Mouse (Mus musculus): Measurements from ENCODE around the gene Rpusd3.
A peak's percentile ranks its signal among the peaks of the same experiment; 100 is the strongest.

The Rpusd3 gene

DNA sequence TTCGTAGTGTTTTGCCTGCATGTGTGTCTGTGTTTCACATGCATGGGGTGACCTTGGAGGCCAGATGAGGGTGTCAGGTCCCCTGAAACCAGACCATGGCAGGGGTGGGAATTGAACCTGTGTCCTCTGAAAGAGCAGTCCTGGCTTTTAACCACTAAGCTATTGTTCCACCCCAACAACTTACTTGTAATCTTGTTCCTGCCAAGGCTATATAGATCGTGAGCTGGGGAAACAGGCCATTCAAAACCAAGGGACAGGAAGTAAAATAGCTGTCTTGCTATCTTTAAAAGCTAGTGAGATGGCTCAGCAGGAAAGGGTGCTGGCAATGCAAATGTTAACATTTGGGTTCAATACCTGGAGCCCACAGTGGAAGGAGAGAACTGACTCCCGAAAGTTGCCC, 10.8 kb upstream of the Rpusd3 start:
- DNase-seq (ENCODE audit: low read depth, low spot score), result no peak

DNA sequence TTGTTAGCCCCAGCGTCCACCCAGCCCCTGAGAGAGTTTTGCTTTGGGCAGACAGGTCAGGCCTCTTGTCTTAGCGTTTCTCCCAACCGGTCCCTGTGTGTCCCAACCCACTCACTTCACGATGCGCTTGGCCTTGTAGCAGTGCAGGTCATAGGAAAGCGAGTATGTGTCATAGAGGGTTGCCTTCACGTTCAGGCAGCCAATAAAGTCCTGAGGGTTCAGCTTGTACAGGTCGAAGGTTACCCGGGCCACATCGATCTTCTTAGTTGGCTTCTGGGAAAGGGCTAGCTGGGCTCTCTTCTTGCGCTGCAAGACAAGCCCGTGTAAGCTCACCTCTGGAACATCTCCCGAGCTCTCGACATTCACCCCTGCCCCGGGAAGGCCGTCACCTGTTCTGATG, 8.9 kb upstream of the Rpusd3 start:
- DNase-seq (ENCODE audit: low read depth, low spot score), result no peak

DNA sequence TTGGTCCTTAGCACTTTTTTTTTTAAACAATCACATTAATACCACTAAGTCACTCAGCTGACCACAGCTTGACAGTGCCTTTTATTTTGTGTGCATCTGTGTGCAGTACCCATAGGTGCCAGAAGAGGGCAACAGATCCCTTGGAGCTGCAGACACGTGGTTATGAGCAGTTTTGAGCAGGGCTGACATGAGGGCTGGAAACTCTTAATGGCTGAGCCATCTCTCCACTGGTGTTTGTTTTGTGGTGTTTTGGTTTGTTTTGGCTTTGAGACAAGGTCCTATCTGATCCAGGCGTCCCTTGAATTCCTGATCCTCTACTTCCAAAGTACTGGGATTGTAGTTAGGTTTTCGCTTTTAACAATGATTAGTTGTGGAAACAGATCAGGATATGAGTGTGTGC, 8.3 kb upstream of the Rpusd3 start:
- peak; percentile 93 for DNase-seq (ENCODE audit: low read depth, low spot score)

DNA sequence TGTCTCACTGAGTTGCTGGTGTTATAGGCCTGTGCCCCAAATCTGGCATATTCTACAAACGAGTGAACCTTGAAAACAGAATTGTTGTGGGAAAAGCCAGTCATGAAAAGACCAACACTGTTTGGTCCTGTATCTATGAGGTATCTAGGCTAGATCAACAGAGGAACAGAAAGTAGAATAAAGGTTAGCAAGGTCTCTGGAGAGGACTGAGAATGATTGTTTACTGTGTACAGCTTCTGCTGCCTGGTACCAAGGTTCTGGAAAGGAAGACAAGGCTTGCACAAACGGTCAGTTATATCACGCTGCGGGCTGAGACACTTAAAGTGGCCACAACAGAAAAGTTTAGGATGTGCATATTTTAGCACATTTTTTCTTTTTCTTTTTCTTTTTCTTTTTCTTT, 7.6 kb upstream of the Rpusd3 start:
- DNase-seq (ENCODE audit: low read depth, low spot score), result no peak

DNA sequence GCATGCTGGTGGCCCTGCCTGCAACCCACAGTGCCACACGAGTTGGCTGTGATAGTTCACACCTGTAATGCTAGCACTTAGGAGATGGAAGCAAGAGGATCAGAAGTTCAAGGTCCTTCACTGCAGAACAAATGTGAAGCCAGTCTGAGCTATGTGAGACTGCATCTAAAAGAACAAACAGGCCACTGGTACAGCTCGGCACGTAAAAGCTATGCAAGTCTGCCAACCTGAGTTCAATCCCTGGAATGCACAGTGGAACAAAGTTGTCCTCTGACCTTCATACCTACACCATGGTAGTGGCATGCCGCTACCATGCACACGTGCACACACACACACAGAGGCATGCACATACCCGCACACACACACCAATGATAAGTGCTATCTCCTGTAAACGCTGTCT, 5.0 kb upstream of the Rpusd3 start:
- DNase-seq (ENCODE audit: low read depth, low spot score), result no peak

DNA sequence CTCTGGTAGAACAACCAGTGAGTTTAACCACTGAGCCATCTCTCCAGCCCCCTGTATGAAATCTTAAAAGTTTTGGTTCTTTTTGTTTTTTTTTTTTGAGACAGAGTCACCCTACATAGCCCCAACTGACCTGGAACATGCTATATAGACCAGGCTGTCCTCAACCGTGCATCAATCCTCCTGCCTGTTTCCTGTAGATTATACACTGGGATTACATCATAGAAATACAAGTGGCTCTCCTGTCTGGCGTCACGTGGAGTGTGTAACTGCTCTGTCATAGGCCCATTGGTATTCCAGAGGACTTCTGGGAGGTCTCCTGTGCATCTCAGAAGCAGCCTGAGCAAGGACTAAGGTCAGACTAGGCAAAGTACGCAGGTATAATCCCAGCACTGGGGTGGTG, 3.9 kb upstream of the Rpusd3 start:
- DNase-seq (ENCODE audit: low read depth, low spot score), result no peak

DNA sequence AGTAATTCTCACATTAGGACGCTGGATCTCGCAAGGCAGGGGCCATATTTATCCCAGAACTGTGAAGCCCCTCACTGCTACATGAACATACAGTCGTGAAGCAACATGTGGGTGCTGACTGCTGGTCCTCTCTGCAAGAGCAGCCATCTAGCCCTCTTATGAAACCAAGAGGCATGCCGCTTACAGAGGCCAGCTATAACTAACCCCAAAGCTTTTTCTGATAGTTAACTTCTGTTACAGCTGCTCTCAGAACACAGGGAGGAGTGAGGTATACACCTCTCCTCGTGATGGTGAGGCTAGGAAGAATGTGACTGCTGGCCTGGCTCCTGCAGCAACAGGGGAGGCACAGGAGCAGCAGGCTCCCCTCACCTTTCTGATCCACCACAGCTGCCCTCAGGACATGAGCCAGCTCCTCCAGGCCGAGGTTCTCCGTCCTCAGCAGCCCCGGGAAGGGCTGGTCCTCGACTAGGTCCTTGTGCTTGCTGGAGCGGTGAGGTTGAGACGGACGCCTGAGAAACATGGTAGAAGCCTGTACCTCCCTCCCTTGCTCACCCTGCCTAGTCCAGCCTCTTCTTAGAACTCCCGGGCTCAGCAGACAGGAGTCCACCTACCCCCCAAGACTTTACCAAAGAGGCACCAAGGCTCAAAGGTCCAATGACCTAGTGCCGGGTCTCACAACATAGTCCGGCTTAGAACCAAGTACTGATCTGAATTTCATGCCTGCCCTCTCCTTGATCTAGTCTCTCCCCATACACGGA, 520 bp downstream of the Rpusd3 start:
- no peak for DNase-seq (ENCODE audit: low read depth, low spot score)

DNA sequence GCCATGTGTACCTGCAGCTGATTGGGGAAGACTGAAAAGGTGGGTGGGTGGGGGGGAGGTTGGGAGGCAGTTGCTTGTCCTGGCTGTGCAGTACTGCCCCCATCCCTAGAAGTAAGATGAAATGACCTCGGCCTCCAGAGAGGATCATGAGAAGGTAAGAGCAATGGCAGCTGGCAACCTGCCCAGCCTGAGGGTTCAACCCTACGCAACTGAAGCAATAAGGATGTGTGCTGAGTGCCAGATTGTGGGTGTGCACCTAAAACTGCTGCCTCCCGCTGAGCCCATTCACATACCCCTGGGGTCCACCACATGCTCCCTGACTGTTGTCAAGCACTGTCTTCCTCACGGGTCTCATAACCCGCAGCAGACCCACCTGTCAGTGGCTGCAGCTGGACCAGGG, 2.7 kb downstream of the Rpusd3 start:
- DNase-seq (ENCODE audit: low read depth, low spot score), result no peak

DNA sequence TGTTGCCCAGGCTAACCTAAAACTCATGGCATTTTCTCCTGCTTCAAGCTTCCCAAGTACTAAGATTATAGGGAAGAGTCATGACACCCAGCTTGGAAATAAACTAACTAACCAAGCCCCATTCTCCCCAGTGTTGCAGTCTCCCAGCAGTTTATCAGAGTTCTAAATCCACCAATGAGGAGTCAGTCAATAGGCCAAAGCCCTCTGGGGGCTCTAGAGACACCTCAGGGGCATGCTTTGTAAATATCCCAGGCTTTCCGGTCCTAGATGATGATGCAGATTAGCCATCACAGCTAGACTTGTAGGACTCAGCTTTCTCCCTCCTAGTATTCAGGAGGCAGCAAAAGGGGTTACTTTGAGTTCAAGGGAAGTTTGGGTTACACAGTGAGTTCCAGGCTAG, 9.1 kb downstream of the Rpusd3 start:
- DNase-seq (ENCODE audit: low read depth, low spot score), result no peak

DNA sequence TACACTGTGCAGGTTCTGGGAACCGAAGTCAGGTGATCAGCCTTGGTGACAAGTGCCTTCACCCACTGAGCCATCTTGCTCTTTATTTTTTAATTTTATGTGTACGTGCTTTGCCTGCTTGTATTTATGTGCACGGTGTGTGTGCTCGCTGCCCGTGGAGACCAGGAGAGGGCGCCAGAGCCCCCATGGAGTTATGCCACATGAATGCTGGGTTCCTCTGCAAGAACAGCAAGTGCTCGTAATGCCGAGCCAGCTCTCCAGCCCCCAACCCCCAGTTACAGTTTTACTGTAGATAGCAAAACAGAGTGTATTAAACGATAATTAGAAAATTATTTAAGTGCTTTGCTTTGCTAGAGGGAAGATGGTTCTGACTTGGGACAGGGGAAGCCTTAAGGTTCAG, 12.5 kb downstream of the Rpusd3 start:
- DNase-seq (ENCODE audit: low read depth, low spot score), result peak; percentile 80

DNA sequence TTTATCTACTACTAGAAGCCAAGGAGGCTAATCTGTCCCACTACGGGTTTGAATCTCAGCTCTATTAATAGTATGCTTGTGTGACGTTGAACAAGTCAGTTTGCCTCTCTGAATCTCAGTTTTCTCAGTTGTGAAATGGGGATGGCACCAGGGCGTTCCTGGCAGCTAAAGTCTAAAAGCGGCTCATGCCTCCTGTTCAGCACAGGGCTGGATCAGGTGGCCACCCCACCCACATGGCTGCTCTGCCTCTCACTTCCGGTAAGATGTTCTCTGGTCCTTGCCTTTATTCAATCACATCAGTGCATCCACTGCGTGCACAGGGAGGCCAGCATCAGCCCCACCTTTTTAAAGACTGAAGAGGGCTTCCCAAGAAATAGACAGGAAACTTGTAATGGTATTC, 13.7 kb downstream of the Rpusd3 start:
- DNase-seq (ENCODE audit: low read depth, low spot score), result no peak

DNA sequence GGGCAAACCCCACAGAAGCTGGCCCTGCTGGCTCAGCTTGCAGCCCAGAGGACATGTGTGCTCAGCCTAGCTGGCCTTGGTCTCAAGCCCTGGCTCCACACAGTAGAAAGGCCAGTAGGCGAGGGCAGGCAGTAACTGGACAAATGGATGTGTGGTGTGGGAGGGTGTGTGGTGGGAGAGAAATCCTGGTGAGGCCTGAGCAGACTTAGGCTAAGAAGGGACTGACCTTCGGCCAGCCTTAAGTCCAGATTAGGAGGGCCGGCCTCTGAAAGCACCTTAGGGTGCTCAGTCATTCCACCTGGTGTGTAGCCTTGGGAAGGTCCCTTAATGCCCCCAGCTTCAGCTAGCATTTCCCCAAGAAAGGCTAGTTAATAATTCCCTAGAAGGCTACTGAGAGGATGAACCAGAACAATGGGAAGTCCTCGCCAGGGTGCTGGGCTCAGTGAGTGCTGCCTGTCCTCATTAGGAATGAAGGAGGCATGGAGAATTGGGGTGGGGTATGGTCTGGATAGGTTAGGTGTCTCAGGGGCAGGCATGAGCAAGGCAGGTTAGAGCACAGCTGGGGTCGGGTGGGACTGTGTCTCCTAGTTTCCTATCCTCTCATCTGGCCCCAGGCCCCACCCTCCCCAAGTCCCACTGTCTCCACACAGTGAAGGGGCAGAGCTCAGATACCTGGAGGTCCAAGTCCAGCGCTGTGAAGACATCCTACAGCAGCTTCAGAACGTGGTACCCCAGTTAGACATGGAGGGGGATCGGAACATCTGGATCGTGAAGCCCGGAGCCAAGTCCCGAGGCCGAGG, 14.3 kb downstream of the Rpusd3 start:
- DNase-seq (ENCODE audit: low read depth, low spot score), result no peak

DNA sequence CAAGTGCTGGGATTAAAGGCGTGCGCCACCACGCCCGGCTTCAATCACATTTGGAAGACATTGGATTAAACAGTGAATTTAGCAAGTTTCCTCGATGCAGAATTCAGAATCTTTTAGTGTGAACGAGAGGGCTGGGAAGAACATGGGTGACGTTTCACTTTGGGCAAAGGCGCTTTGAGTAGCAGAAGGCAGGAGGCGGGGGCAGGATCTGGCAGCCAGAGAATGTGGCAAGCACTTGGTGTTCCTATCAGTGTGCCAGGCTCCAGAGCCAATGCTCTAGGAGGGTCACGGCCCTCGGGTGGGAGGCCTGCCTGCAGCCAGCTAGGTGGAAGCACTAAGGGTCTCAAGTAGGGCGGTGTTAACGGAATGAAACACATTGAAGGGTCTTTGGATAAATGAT, 17.0 kb downstream of the Rpusd3 start:
- no peak for DNase-seq (ENCODE audit: low read depth, low spot score)

DNA sequence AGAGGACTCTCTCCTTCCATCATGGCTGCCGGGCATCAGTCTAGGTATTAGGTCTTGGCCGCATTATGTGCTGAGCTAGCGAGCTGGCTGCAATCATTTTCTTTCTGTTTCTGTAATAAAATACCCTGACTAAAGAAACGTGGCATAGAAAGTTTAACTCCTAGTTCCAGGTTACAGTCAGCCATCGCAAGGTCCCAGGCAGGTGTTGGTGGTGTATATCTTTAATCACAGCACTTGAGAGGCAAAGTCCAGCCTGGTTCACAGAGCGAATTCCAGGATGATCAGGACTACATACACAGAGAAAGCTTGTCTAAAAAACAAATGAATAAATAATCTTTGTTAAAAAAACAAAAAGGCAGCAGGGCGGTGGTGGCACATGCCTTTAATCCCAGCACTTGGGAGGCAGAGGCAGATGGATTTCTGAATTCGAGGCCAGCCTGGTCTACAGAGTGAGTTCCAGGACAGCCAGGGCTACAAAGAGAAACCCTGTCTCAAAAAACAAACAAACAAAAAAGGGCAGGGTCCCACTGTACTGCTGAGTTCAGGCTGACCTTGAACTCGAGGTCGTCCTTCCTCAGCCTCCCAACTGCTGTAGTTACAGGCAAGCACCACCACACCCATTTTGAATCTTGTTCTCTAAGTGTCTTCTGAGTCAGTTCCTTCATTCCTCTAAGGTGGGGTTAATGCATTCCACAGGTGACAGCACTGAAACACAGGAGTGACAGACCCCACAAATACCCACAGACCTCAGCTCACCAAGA, 22.7 kb downstream of the Rpusd3 start:
- peak; percentile 96 for DNase-seq (ENCODE audit: low read depth, low spot score)

DNA sequence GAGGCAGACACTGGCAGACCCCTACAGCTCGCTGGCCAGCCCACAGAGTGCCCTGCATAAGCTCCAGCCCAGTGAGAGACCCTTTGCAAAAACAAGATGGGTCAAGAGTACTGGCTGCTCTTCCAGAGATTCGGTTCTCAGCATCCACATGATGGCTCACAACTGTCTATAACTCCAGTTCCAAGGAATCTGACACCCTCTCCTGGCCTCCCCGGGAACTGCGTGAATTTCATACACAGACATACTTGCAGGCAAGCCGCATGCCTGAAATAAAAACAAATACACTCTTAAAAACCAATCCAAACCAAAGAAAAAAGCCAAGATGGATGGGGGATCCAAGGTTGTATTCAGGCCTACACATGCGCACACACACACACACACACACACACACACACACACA, 23.6 kb downstream of the Rpusd3 start:
- DNase-seq (ENCODE audit: low read depth, low spot score), result peak; percentile 76

DNA sequence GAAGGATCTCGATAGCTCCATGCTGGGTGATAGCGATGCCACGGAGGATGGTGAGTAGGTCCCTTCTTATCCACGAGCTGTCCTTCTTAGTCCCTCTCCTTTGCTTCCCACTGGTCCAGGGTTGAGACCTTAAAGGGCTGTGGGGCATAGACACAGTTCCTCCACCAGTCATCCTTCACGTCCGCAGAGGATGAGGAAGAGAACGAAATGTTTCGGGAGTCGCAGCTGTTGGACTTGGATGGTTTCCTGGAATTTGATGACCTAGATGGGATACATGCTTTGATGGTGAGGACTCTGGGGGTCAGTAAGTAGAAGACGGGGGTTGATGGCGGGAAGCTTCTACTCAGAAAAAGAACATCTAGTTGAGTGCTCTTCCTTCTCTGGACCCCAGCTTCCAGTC, 24.3 kb downstream of the Rpusd3 start:
- no peak for DNase-seq (ENCODE audit: low read depth, low spot score)

DNA sequence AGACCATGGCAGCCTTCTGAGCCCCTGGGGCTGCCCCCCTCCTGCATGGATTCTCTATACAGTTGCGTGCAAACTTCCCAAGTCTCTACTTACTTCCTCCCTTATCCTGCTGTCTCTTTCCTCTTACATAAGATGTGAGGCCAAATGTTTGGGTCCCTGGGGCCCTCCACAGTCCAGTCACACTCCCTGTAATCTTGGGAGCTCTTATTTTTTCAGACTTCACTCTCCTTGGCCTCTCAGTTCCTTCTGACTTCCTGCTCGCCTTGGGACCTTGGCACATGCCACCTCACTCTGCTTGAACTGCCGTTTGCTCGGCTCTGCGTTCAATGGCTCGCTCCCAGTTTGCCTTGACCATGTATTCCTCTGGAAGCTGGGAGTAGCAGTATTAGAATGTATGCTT, 25.2 kb downstream of the Rpusd3 start:
- no peak for DNase-seq (ENCODE audit: low read depth, low spot score)

DNA sequence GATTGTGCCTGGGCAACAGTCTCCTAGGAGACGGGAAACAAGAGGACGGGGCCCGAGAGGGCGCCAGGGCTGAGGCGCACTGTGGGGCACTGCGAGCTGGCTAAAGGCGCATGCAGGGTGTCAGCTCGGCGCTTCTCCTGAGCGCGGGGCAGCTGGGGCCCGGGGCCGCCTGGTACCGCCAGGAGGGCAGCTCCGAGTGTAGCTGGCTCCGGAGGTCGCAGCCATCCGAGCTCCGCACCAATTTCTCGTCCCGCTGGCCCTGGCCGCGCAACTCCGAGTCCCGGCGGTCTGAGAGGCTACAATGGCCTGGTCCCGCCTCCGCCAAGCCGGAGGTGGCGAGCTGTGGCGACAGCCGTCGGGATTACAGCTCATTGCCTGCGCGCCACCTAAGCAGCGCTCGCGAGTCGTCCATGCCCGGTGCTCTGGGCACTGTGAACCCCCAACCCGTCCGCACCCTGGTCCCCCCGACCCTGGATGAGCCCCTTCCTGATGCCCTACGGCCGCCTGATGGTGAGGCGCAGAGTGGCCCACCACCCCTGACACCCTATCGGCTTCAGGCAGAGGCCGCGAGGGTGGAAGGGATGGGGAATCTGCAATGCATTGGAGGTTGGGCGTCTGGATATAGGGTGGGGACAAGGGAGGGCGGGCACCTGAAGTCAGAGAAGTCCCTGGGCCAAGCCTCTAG, 26.6 kb downstream of the Rpusd3 start:
- peak; percentile 69 for DNase-seq (ENCODE audit: low read depth, low spot score)

DNA sequence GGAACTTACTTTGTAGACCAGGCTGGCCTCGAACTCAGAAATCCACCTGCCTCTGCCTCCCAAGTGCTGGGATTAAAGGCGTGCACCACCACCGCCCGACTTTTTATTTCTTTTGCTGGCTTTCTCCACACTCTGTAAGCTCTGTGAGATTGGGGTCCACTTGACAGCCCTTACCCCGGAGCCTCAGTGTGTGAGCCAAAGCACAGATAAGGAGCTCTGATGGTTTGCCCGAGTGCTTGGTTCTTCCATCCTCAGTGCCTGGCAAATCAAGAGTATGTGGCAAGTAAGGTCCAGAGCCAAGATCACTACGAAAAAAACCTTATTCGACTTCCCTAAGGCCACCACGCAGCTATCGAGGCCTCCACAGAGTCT, 27.1 kb downstream of the Rpusd3 start:
- no peak for DNase-seq (ENCODE audit: low read depth, low spot score)

DNA sequence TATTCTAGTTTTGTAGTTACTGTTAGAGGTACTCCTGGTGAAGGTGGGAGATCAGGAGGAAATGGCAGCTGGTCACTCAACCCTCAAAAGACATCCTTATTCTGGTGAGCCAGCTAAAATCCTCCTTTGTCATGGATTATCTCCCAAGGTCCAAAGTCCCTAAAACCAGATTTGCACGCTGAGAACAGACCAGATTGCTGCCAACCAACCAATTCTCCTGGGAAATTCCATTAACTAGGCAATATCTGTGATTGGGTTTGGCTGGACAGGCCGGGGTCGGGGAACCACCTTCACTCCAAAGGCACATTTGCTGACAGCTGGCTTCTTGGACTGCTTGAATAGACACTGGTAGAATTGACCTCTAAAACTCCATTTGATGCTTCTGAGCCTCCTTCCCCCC, 28.4 kb downstream of the Rpusd3 start:
- DNase-seq (ENCODE audit: low read depth, low spot score), result no peak

DNA sequence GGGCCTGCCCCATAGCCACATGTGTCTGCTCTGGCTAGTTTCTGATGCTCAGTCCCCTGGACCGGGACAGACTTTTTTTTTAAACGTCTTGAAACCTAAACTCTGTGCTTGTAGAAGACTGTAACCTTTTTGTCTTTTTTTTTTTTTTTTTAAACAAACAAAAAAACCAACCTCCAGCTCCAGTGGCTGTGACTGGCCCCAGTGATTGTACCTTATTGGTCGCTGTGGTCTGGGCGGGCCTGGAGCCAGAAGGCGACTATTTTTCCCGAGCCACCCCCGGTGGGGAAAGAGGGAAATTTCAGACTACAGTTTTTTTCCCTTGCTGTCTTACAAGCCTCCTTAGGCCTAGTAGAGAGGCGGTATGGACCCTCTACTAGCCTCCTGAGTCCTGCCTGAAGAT, 30.2 kb downstream of the Rpusd3 start, which contains the start of gene Ttll3:
TSS of gene Ttll3 (plus strand) at position 301 of the 400 bp plus-strand sequence.
- DNase-seq (ENCODE audit: low read depth, low spot score), result no peak

DNA sequence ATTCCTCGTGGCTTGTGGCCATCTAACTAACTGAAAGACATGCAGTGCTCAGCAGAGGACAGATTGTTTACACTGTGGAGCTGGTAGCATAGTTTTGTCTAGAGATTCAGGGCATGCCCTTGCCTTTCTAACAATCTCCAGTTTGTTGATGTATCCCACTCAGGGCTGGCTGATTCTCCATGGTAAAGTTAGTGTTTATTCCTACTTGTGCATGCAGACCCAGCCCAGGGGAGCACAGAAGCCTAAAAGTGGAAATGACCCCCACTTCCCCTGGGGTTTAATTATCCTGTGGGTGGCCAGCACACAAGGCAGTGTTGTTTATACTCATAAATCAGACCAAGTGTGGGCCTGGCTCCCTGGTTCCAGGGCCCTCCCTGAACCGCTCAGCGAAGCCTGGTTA, 33.1 kb downstream of the Rpusd3 start:
- DNase-seq (ENCODE audit: low read depth, low spot score), result no peak
